In genomic region chr11:110095858-110096257, GRCm38 (mm10) we compare ENCODE assay signal across 8 mouse cellular contexts. TPM values are rescaled to one million over a fixed set of nuclear protein-coding genes. Genes with fewer than 3 reads are reported as not detected.
A peak's percentile ranks its signal among the peaks of the same experiment; 100 is the strongest.
DNase-seq lines count a peak whose midpoint lies in the region; ATAC-seq and TF ChIP-seq lines count a peak whose summit lies in the region.

Gene Abca8a, minus strand, starts transcription at chr11:110095978.

- H3K36me3 ChIP-seq in heart, embryonic 11.5 days (ENCODE audit: control insufficient read depth, insufficient read depth, low read length) = no peaks in the 10 kb centered on the region
- H3K36me3 ChIP-seq in CH12.LX (replicated peaks in 1 of 2; ENCODE audit: control insufficient read depth in 1 of 2, insufficient read depth in 1 of 2, low read length in 1 of 2) = no peaks in the 10 kb centered on the region
- no peaks in the 10 kb centered on the region; the same call in 1 of the 2 replicates for H3K36me3 ChIP-seq in embryonic facial prominence, embryonic 15.5 days
- H3K36me3 ChIP-seq in hindbrain, embryonic 10.5 days = no peaks in the 10 kb centered on the region
- no peaks in the 10 kb centered on the region for H3K36me3 ChIP-seq in neural tube, embryonic 15.5 days

- H3K79me2 ChIP-seq in CH12.LX (replicated peaks; ENCODE audit: control insufficient read depth, extremely low read depth, insufficient read depth, poor library complexity, severe bottlenecking) = no peaks in the 10 kb centered on the region

- no peak within 1 kb of the TSS for H3K4me2 ChIP-seq in heart, embryonic 11.5 days
- peak within 1 kb of the TSS; percentile 91 for H3K4me2 ChIP-seq in CH12.LX (ENCODE audit: insufficient read depth, low read depth, poor library complexity, severe bottlenecking)
- H3K4me2 ChIP-seq in embryonic facial prominence, embryonic 15.5 days (replicated peaks) = peak within 1 kb of the TSS; percentile 31
- no peak within 1 kb of the TSS for H3K4me2 ChIP-seq in neural tube, embryonic 15.5 days

- H3K4me3 ChIP-seq in heart, embryonic 11.5 days (ENCODE audit: low read depth, low read length) = no peak within 1 kb of the TSS
- H3K4me3 ChIP-seq in CH12.LX (replicated peaks in 1 of 3; ENCODE audit: low read depth in 2 of 3, low read length in 2 of 3, poor library complexity in 1 of 3) = no peak within 1 kb of the TSS
- H3K4me3 ChIP-seq in embryonic facial prominence, embryonic 15.5 days (replicated peaks) = peak within 1 kb of the TSS; percentile 27
- H3K4me3 ChIP-seq in hindbrain, embryonic 10.5 days = no peak within 1 kb of the TSS
- no peak within 1 kb of the TSS for H3K4me3 ChIP-seq in neural tube, embryonic 15.5 days (replicated peaks)

- no peaks in the 10 kb centered on the region for H3K27me3 ChIP-seq in heart, embryonic 11.5 days (ENCODE audit: control insufficient read depth, insufficient read depth, low read length)
- no peaks in the 10 kb centered on the region for H3K27me3 ChIP-seq in CH12.LX (replicated peaks)
- H3K27me3 ChIP-seq in embryonic facial prominence, embryonic 15.5 days = no peaks in the 10 kb centered on the region
- H3K27me3 ChIP-seq in hindbrain, embryonic 10.5 days (ENCODE audit: insufficient read depth, poor library complexity, severe bottlenecking) = no peaks in the 10 kb centered on the region
- no peaks in the 10 kb centered on the region for H3K27me3 ChIP-seq in neural tube, embryonic 15.5 days (replicated peaks)

- dilution Hi-C loops in CH12.LX (cut with MboI; ENCODE audit: extremely low pct_ligation_motif_present, extremely low pct_unique_long_range_greater_than_20kb, low sequenced_read_pairs) = no loop called here

- no peak for TF ChIP-seq POLR2A in CH12.LX (IDR thresholded peaks at IDR 0.05; ENCODE audit: low read depth, low read length)

- whole genome bisulfite sequencing in heart, embryonic 11.5 days (ENCODE audit: insufficient replicate concordance) = 85% methylated on average over 5 of the region's 5 CpGs
- 35% methylated on average over 5 of the region's 5 CpGs for WGBS in embryonic facial prominence, embryonic 15.5 days
- WGBS in hindbrain, embryonic 10.5 days = 87% methylated on average over 5 of the region's 5 CpGs
- WGBS in neural tube, embryonic 15.5 days = 59% methylated on average over 5 of the region's 5 CpGs

- in situ Hi-C loops in CH12.LX (cut with MboI; ENCODE audit: low pct_ligation_motif_present, low pct_unique_long_range_greater_than_20kb, low sequenced_read_pairs) = no loop called here

- no peak for TF ChIP-seq RAD21 in CH12.LX (IDR thresholded peaks at IDR 0.05; ENCODE audit: low read depth, low read length)

- no peak within 1 kb of the TSS for H3K27ac ChIP-seq in heart, embryonic 11.5 days (ENCODE audit: low read depth, low read length)
- H3K27ac ChIP-seq in CH12.LX (ENCODE audit: insufficient read depth, low read depth) = no peak within 1 kb of the TSS
- peak within 1 kb of the TSS; percentile 80 for H3K27ac ChIP-seq in embryonic facial prominence, embryonic 15.5 days (replicated peaks)
- no peak within 1 kb of the TSS for H3K27ac ChIP-seq in hindbrain, embryonic 10.5 days
- no peak within 1 kb of the TSS for H3K27ac ChIP-seq in neural tube, embryonic 15.5 days (replicated peaks)

- peak; percentile 96 for DNase-seq in heart, adult 11 months
- DNase-seq in CH12.LX (ENCODE audit: extremely low read depth) = no peak
- peak; percentile 21 for DNase-seq in kidney, postnatal 14 days
- no peak for DNase-seq in testis, postnatal 10 days (ENCODE audit: low spot score)
- no peak for DNase-seq in hindbrain, embryonic 10.5 days (ENCODE audit: low spot score)

- TF ChIP-seq EP300 in CH12.LX (IDR thresholded peaks at IDR 0.05; ENCODE audit: low read length) = no peak

- H3K9ac ChIP-seq in heart, embryonic 11.5 days (ENCODE audit: low read depth, low read length) = no peak within 1 kb of the TSS
- H3K9ac ChIP-seq in CH12.LX (ENCODE audit: insufficient read depth, low read depth) = no peak within 1 kb of the TSS
- no peak within 1 kb of the TSS for H3K9ac ChIP-seq in embryonic facial prominence, embryonic 15.5 days
- no peak within 1 kb of the TSS for H3K9ac ChIP-seq in neural tube, embryonic 15.5 days (replicated peaks)

- no peaks in the 10 kb centered on the region for H3K9me3 ChIP-seq in heart, embryonic 11.5 days (replicated peaks; ENCODE audit: control insufficient read depth, low read length)
- no peaks in the 10 kb centered on the region for H3K9me3 ChIP-seq in CH12.LX (replicated peaks; ENCODE audit: low read length)
- H3K9me3 ChIP-seq in embryonic facial prominence, embryonic 15.5 days (replicated peaks) = no peaks in the 10 kb centered on the region
- no peaks in the 10 kb centered on the region for H3K9me3 ChIP-seq in hindbrain, embryonic 10.5 days
- H3K9me3 ChIP-seq in neural tube, embryonic 15.5 days (replicated peaks) = no peaks in the 10 kb centered on the region

- H3K4me1 ChIP-seq in heart, embryonic 11.5 days (ENCODE audit: control insufficient read depth, insufficient read depth, low read length) = no peaks in the 10 kb centered on the region
- no peaks in the 10 kb centered on the region for H3K4me1 ChIP-seq in CH12.LX (ENCODE audit: control insufficient read depth in 1 of 2, insufficient read depth in 2 of 2)
- 0 out of 2 replicates have a peak, but pooled peaks cover 6% of the 10 kb centered on the region for H3K4me1 ChIP-seq in embryonic facial prominence, embryonic 15.5 days
- no peaks in the 10 kb centered on the region for H3K4me1 ChIP-seq in hindbrain, embryonic 10.5 days (replicated peaks)
- H3K4me1 ChIP-seq in neural tube, embryonic 15.5 days = no peaks in the 10 kb centered on the region; the same call in 1 of the 2 replicates

- ATAC-seq in heart, embryonic 11.5 days (replicated peaks; ENCODE audit: insufficient number of reproducible peaks, low FRiP score, low TSS enrichment) = no peak
- no peak for ATAC-seq in embryonic facial prominence, embryonic 15.5 days (ENCODE audit: insufficient number of reproducible peaks, low FRiP score, low TSS enrichment, low read depth)
- ATAC-seq in neural tube, embryonic 15.5 days (ENCODE audit: low FRiP score) = no peak

- TF ChIP-seq CTCF in CH12.LX (conservative IDR thresholded peaks at IDR 0.05 in 1 of 2, IDR thresholded peaks at IDR 0.05 in 1 of 2; ENCODE audit: low read depth in 2 of 2, low read length in 2 of 2) = no peak

TF ChIP-seq in CH12.LX, 34 proteins besides CTCF, POLR2A, EP300 and RAD21:
- TF ChIP-seq HCFC1 (IDR thresholded peaks at IDR 0.05; ENCODE audit: low read depth, low read length) (no peak), ZC3H11A (IDR thresholded peaks at IDR 0.05; ENCODE audit: low read depth, low read length) (no peak), KAT2A (IDR thresholded peaks at IDR 0.05; ENCODE audit: insufficient replicate concordance, low read length) (no peak), MAFK (IDR thresholded peaks at IDR 0.05; ENCODE audit: insufficient replicate concordance, low read length) (no peak), MYC (IDR thresholded peaks at IDR 0.05; ENCODE audit: low read depth, low read length) (no peak), MXI1 (IDR thresholded peaks at IDR 0.05; ENCODE audit: low read depth, low read length) (no peak), ETS1 (conservative IDR thresholded peaks at IDR 0.05; ENCODE audit: low read depth, low read length) (no peak), NELFE (IDR thresholded peaks at IDR 0.05; ENCODE audit: low read depth, low read length) (no peak)

RNA-seq across cellular contexts. Expression of gene Abca8a, which starts in this region (rescaled TPM):
- polyA plus RNA-seq in heart, embryonic 11.5 days (2014; fragmentation: Nextera tagmentation; extraction: Ambion mirVana) = not detected in 2 replicates
- total RNA-seq in CH12.LX (2012; rRNA removed) (0.08 TPM in 1 of 2 replicates, not detected in the other), CH12.LX (2014; rRNA removed) (0.07 TPM in 1 of 2 replicates, not detected in the other)
- 0.05 TPM in 1 of 2 replicates, not detected in the other for polyA plus RNA-seq in CH12.LX (2012; ENCODE audit: insufficient read length, low read depth)
- polyA plus RNA-seq in embryonic facial prominence, embryonic 15.5 days (2015; fragmentation: Nextera tagmentation; extraction: Ambion mirVana) = 9.8 and 13.4 TPM in 2 replicates
- polyA plus RNA-seq in hindbrain, embryonic 10.5 days (2016; fragmentation: Nextera tagmentation; extraction: Ambion mirVana) = not detected in 2 replicates
- 2.6 and 4.1 TPM in 2 replicates for polyA plus RNA-seq in neural tube, embryonic 15.5 days (2015; fragmentation: Nextera tagmentation; extraction: Ambion mirVana)

Comparison
In these comparisons a context has a peak if more than half of its experiments do, and no peak if none do; other contexts are left out.
1. DNase-seq: peak in heart, adult 11 months (single experiment) and kidney, postnatal 14 days (single experiment); none in CH12.LX (single experiment), testis, postnatal 10 days (single experiment) and hindbrain, embryonic 10.5 days (single experiment).
2. H3K4me2 ChIP-seq: peak in CH12.LX (single experiment) and embryonic facial prominence, embryonic 15.5 days (single experiment); none in heart, embryonic 11.5 days (single experiment) and neural tube, embryonic 15.5 days (single experiment).